Mouse (Mus musculus): ENCODE results near the gene Ppm1l. TPM values are rescaled to one million over a fixed set of nuclear protein-coding genes. Genes with fewer than 3 reads are reported as not detected.

Gene Ppm1l
- polyA plus RNA-seq, 1 experiment from 2014 or later: 6.0 TPM

GRCm38 (mm10) chr3:69479937-69480336 lies 163.3 kb downstream of the Ppm1l start:
- TF ChIP-seq CTCF (IDR thresholded peaks at IDR 0.05; ENCODE audit: low read depth) (no peak), EP300 (optimal IDR thresholded peaks at IDR 0.05) (no peak)
- 66% methylated on average over 3 of the region's 3 CpGs for WGBS
- DNase-seq (ENCODE audit: low spot score) (no peak), ATAC-seq (ENCODE audit: low FRiP score, low TSS enrichment) (no peak)
- no peaks in the 10 kb centered on the region for H3K27me3 ChIP-seq (ENCODE audit: control insufficient read depth, insufficient read depth, low read length)
- H3K27ac ChIP-seq (replicated peaks): no peak overlapping the region
- H3K9me3 ChIP-seq (ENCODE audit: control insufficient read depth, low read length): no peaks in the 10 kb centered on the region
- H3K36me3 ChIP-seq (ENCODE audit: control insufficient read depth, insufficient read depth, low read length): no peaks in the 10 kb centered on the region
- H3K4me3 ChIP-seq (ENCODE audit: low read depth, low read length): no peak overlapping the region
- H3K9ac ChIP-seq (ENCODE audit: low read length): no peak overlapping the region
- no peak overlapping the region for H3K4me2 ChIP-seq (replicated peaks; ENCODE audit: low read depth)
- no peaks in the 10 kb centered on the region for H3K4me1 ChIP-seq (replicated peaks; ENCODE audit: control insufficient read depth, insufficient read depth)

GRCm38 (mm10) chr3:69481835-69482234 lies 165.2 kb downstream of the Ppm1l start:
- Histone ChIP-seq H3K4me2 (replicated peaks; ENCODE audit: low read depth) (no peak overlapping the region), H3K36me3 (ENCODE audit: control insufficient read depth, insufficient read depth, low read length) (no peaks in the 10 kb centered on the region), H3K27ac (replicated peaks) (no peak overlapping the region), H3K9ac (ENCODE audit: low read length) (no peak overlapping the region), H3K4me3 (ENCODE audit: low read depth, low read length) (no peak overlapping the region), H3K9me3 (ENCODE audit: control insufficient read depth, low read length) (no peaks in the 10 kb centered on the region), H3K27me3 (ENCODE audit: control insufficient read depth, insufficient read depth, low read length) (no peaks in the 10 kb centered on the region), H3K4me1 (replicated peaks; ENCODE audit: control insufficient read depth, insufficient read depth) (no peaks in the 10 kb centered on the region)
- WGBS: 32% methylated on average over 4 of the region's 4 CpGs
- DNase-seq (ENCODE audit: low spot score): peak; percentile 59
- ATAC-seq (ENCODE audit: low FRiP score, low TSS enrichment): no peak; the same call in 1 of the 2 replicates
- TF ChIP-seq EP300 (optimal IDR thresholded peaks at IDR 0.05) (no peak), CTCF (IDR thresholded peaks at IDR 0.05; ENCODE audit: low read depth) (peak; percentile 93)

- Histone ChIP-seq H3K9ac (ENCODE audit: low read length) (no peak overlapping the region), H3K36me3 (ENCODE audit: control insufficient read depth, insufficient read depth, low read length) (no peaks in the 10 kb centered on the region), H3K4me3 (ENCODE audit: low read depth, low read length) (no peak overlapping the region), H3K4me1 (replicated peaks; ENCODE audit: control insufficient read depth, insufficient read depth) (no peaks in the 10 kb centered on the region), H3K27me3 (ENCODE audit: control insufficient read depth, insufficient read depth, low read length) (no peaks in the 10 kb centered on the region), H3K27ac (replicated peaks) (no peak overlapping the region), H3K9me3 (ENCODE audit: control insufficient read depth, low read length) (no peaks in the 10 kb centered on the region), H3K4me2 (replicated peaks; ENCODE audit: low read depth) (no peak overlapping the region)
- WGBS: 80% methylated on average over 13 of the region's 13 CpGs
- TF ChIP-seq CTCF (IDR thresholded peaks at IDR 0.05; ENCODE audit: low read depth) (no peak), EP300 (optimal IDR thresholded peaks at IDR 0.05) (no peak)
- ATAC-seq (ENCODE audit: low FRiP score, low TSS enrichment) (no peak), DNase-seq (ENCODE audit: low spot score) (no peak)
Measured at GRCm38 (mm10) chr3:69484006-69484574, 167.4 kb downstream of the Ppm1l start.

GRCm38 (mm10) chr3:69484582-69484981 lies 167.9 kb downstream of the Ppm1l start:
- 76% methylated on average over 4 of the region's 4 CpGs for WGBS
- Histone ChIP-seq H3K4me1 (replicated peaks; ENCODE audit: control insufficient read depth, insufficient read depth) (no peaks in the 10 kb centered on the region), H3K36me3 (ENCODE audit: control insufficient read depth, insufficient read depth, low read length) (no peaks in the 10 kb centered on the region), H3K9ac (ENCODE audit: low read length) (no peak overlapping the region), H3K27ac (replicated peaks) (no peak overlapping the region), H3K4me3 (ENCODE audit: low read depth, low read length) (no peak overlapping the region), H3K9me3 (ENCODE audit: control insufficient read depth, low read length) (no peaks in the 10 kb centered on the region), H3K27me3 (ENCODE audit: control insufficient read depth, insufficient read depth, low read length) (no peaks in the 10 kb centered on the region), H3K4me2 (replicated peaks; ENCODE audit: low read depth) (no peak overlapping the region)
- ATAC-seq (ENCODE audit: low FRiP score, low TSS enrichment) (no peak), DNase-seq (ENCODE audit: low spot score) (no peak)
- TF ChIP-seq CTCF (IDR thresholded peaks at IDR 0.05; ENCODE audit: low read depth): no peak
- TF ChIP-seq EP300 (optimal IDR thresholded peaks at IDR 0.05): no peak

- no peaks in the 10 kb centered on the region for H3K9me3 ChIP-seq (ENCODE audit: control insufficient read depth, low read length)
- no peaks in the 10 kb centered on the region for H3K4me1 ChIP-seq (replicated peaks; ENCODE audit: control insufficient read depth, insufficient read depth)
- 84% methylated on average over 3 of the region's 3 CpGs for WGBS
- no peaks in the 10 kb centered on the region for H3K36me3 ChIP-seq (ENCODE audit: control insufficient read depth, insufficient read depth, low read length)
- DNase-seq (ENCODE audit: low spot score) (no peak), ATAC-seq (ENCODE audit: low FRiP score, low TSS enrichment) (no peak)
- no peak overlapping the region for H3K27ac ChIP-seq (replicated peaks)
- H3K9ac ChIP-seq (ENCODE audit: low read length): no peak overlapping the region
- no peak for TF ChIP-seq CTCF (IDR thresholded peaks at IDR 0.05; ENCODE audit: low read depth)
- TF ChIP-seq EP300 (optimal IDR thresholded peaks at IDR 0.05): no peak
- no peak overlapping the region for H3K4me3 ChIP-seq (ENCODE audit: low read depth, low read length)
- no peaks in the 10 kb centered on the region for H3K27me3 ChIP-seq (ENCODE audit: control insufficient read depth, insufficient read depth, low read length)
- H3K4me2 ChIP-seq (replicated peaks; ENCODE audit: low read depth): no peak overlapping the region
Measured at GRCm38 (mm10) chr3:69485347-69485746, 168.7 kb downstream of the Ppm1l start.

- Histone ChIP-seq H3K4me2 (replicated peaks; ENCODE audit: low read depth) (no peak overlapping the region), H3K27ac (replicated peaks) (no peak overlapping the region), H3K9me3 (ENCODE audit: control insufficient read depth, low read length) (no peaks in the 10 kb centered on the region), H3K4me1 (replicated peaks; ENCODE audit: control insufficient read depth, insufficient read depth) (no peaks in the 10 kb centered on the region), H3K4me3 (ENCODE audit: low read depth, low read length) (no peak overlapping the region), H3K27me3 (ENCODE audit: control insufficient read depth, insufficient read depth, low read length) (no peaks in the 10 kb centered on the region), H3K36me3 (ENCODE audit: control insufficient read depth, insufficient read depth, low read length) (no peaks in the 10 kb centered on the region), H3K9ac (ENCODE audit: low read length) (no peak overlapping the region)
- TF ChIP-seq EP300 (optimal IDR thresholded peaks at IDR 0.05) (no peak), CTCF (IDR thresholded peaks at IDR 0.05; ENCODE audit: low read depth) (peak; percentile 28)
- DNase-seq (ENCODE audit: low spot score) (no peak), ATAC-seq (ENCODE audit: low FRiP score, low TSS enrichment) (peak; percentile 32; the same call in 1 of the 2 replicates)
- WGBS: 30% methylated on average over 2 of the region's 2 CpGs
Measured at GRCm38 (mm10) chr3:69485756-69486155, 169.1 kb downstream of the Ppm1l start.

Measured in stomach, postnatal 0 days (tissue).